Mouse (Mus musculus): Measurements from ENCODE around the gene Adgra1. TPM values are rescaled to one million over a fixed set of nuclear protein-coding genes. Genes with fewer than 3 reads are reported as not detected.

The Adgra1 gene
- polyA plus RNA-seq, 1 experiment from 2014 or later = not detected

GRCm38 (mm10) chr7:139905261-139905660, 71.3 kb downstream of the Adgra1 start:
- ATAC-seq (replicated peaks; ENCODE audit: insufficient number of reproducible peaks, low FRiP score, low TSS enrichment) = no peak

GRCm38 (mm10) chr7:139905661-139906060, 71.7 kb downstream of the Adgra1 start:
- 5% methylated on average over 6 of the region's 6 CpGs for WGBS (ENCODE audit: insufficient replicate concordance)

More at GRCm38 (mm10) chr7:139905261-139905660, 71.3 kb downstream of the Adgra1 start:
- H3K9me3 ChIP-seq (replicated peaks; ENCODE audit: control insufficient read depth, low read length) = no peaks in the 10 kb centered on the region
- peaks cover 9% of the 10 kb centered on the region; the same call in 1 of the 2 replicates for H3K27me3 ChIP-seq (ENCODE audit: control insufficient read depth, insufficient read depth, low read length)
- no peaks in the 10 kb centered on the region for H3K36me3 ChIP-seq (ENCODE audit: control insufficient read depth, insufficient read depth, low read length)
- H3K9ac ChIP-seq (ENCODE audit: low read depth, low read length) = no peak overlapping the region
- H3K4me3 ChIP-seq (ENCODE audit: low read depth, low read length) = no peak overlapping the region
- H3K4me1 ChIP-seq (ENCODE audit: control insufficient read depth, insufficient read depth, low read length) = peaks cover 14% of the 10 kb centered on the region
- no peak overlapping the region for H3K27ac ChIP-seq (ENCODE audit: low read depth, low read length)
- peak overlapping the region; percentile 42 for H3K4me2 ChIP-seq
- WGBS (ENCODE audit: insufficient replicate concordance) = 25% methylated on average over 6 of the region's 6 CpGs

GRCm38 (mm10) chr7:139908176-139908575, 74.2 kb downstream of the Adgra1 start:
- Histone ChIP-seq H3K36me3 (ENCODE audit: control insufficient read depth, insufficient read depth, low read length) (no peaks in the 10 kb centered on the region), H3K9me3 (replicated peaks; ENCODE audit: control insufficient read depth, low read length) (no peaks in the 10 kb centered on the region), H3K27me3 (ENCODE audit: control insufficient read depth, insufficient read depth, low read length) (peaks cover 24% of the 10 kb centered on the region), H3K9ac (ENCODE audit: low read depth, low read length) (no peak overlapping the region), H3K4me2 (no peak overlapping the region), H3K4me3 (ENCODE audit: low read depth, low read length) (no peak overlapping the region), H3K4me1 (ENCODE audit: control insufficient read depth, insufficient read depth, low read length) (peaks cover 14% of the 10 kb centered on the region), H3K27ac (ENCODE audit: low read depth, low read length) (no peak overlapping the region)
- 66% methylated on average over 5 of the region's 5 CpGs for WGBS (ENCODE audit: insufficient replicate concordance)
- no peak for ATAC-seq (replicated peaks; ENCODE audit: insufficient number of reproducible peaks, low FRiP score, low TSS enrichment)

More at GRCm38 (mm10) chr7:139905661-139906060, 71.7 kb downstream of the Adgra1 start:
- peaks cover 9% of the 10 kb centered on the region; the same call in 1 of the 2 replicates for H3K27me3 ChIP-seq (ENCODE audit: control insufficient read depth, insufficient read depth, low read length)
- no peaks in the 10 kb centered on the region for H3K36me3 ChIP-seq (ENCODE audit: control insufficient read depth, insufficient read depth, low read length)
- H3K27ac ChIP-seq (ENCODE audit: low read depth, low read length) = no peak overlapping the region
- H3K9ac ChIP-seq (ENCODE audit: low read depth, low read length) = no peak overlapping the region
- peaks cover 14% of the 10 kb centered on the region for H3K4me1 ChIP-seq (ENCODE audit: control insufficient read depth, insufficient read depth, low read length)
- H3K4me3 ChIP-seq (ENCODE audit: low read depth, low read length) = no peak overlapping the region
- no peak for ATAC-seq (replicated peaks; ENCODE audit: insufficient number of reproducible peaks, low FRiP score, low TSS enrichment)
- no peaks in the 10 kb centered on the region for H3K9me3 ChIP-seq (replicated peaks; ENCODE audit: control insufficient read depth, low read length)
- peak overlapping the region; percentile 42 for H3K4me2 ChIP-seq

GRCm38 (mm10) chr7:139909469-139909868, 75.5 kb downstream of the Adgra1 start:
- peaks cover 14% of the 10 kb centered on the region for H3K4me1 ChIP-seq (ENCODE audit: control insufficient read depth, insufficient read depth, low read length)
- H3K36me3 ChIP-seq (ENCODE audit: control insufficient read depth, insufficient read depth, low read length) = no peaks in the 10 kb centered on the region
- H3K9me3 ChIP-seq (replicated peaks; ENCODE audit: control insufficient read depth, low read length) = no peaks in the 10 kb centered on the region
- ATAC-seq (replicated peaks; ENCODE audit: insufficient number of reproducible peaks, low FRiP score, low TSS enrichment) = no peak
- H3K27me3 ChIP-seq (ENCODE audit: control insufficient read depth, insufficient read depth, low read length) = peaks cover 37% of the 10 kb centered on the region
- H3K4me2 ChIP-seq = no peak overlapping the region
- WGBS (ENCODE audit: insufficient replicate concordance) = 40% methylated on average over 6 of the region's 6 CpGs
- no peak overlapping the region for H3K4me3 ChIP-seq (ENCODE audit: low read depth, low read length)
- H3K27ac ChIP-seq (ENCODE audit: low read depth, low read length) = no peak overlapping the region
- no peak overlapping the region for H3K9ac ChIP-seq (ENCODE audit: low read depth, low read length)

- 50% methylated on average over 11 of the region's 11 CpGs for WGBS (ENCODE audit: insufficient replicate concordance)
- no peak overlapping the region; the same call in 1 of the 2 replicates for H3K9ac ChIP-seq (ENCODE audit: low read depth, low read length)
Observed at GRCm38 (mm10) chr7:139910204-139910835, 76.3 kb downstream of the Adgra1 start.

DNA sequence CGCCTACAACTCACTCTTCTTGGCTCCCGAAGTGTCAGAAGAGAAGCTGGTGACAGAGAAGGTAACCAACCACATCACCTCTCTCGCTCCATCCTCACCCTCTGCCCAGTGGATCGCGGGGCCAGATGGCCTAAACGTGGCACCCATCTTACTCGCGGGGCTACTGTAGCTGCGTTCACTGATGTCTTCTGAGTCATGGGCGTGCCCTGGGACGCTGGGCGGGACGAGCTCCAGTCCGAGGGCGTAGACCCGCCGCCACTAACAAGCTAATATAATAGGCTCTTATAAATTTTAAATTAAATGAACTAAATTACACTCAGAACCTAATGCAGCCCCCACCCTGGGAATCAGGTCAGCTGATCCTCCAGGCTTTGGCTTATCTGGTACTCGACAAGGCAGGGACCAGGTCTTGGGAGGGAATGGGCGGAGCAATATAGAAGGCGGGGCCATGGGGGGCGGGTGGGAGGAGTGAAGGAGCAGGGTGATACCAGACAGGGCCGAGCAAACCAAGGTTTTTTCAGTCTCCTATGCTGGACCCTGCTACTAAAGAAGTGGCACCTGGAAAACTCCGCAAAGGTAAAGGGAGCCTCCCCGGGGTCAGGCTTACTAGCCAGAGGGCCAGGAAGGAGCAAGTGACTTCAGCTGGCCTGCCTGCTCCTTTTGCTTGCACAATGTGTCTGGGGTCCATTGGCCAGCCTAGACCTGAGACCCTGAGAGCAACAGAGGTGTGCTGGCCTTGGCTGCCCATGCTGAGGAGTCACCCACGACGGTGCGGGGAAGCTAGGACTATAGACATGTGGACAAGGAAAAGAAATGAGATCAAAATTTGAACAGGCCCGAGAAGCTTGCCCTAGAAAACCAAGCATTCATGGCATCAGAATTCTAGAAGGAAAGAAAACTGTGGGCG, 80.4 kb downstream of the Adgra1 start:
- H3K4me2 ChIP-seq = peak overlapping the region; percentile 63
- ATAC-seq (replicated peaks; ENCODE audit: insufficient number of reproducible peaks, low FRiP score, low TSS enrichment) = peak; percentile 60; the same call in 1 of the 2 replicates
- H3K4me3 ChIP-seq (ENCODE audit: low read depth, low read length) = peak overlapping the region; percentile 30
- no peaks in the 10 kb centered on the region for H3K36me3 ChIP-seq (ENCODE audit: control insufficient read depth, insufficient read depth, low read length)
- WGBS (ENCODE audit: insufficient replicate concordance) = 11% methylated on average over 29 of the region's 29 CpGs
- no peak overlapping the region for H3K9ac ChIP-seq (ENCODE audit: low read depth, low read length)
- peaks cover 8% of the 10 kb centered on the region for H3K4me1 ChIP-seq (ENCODE audit: control insufficient read depth, insufficient read depth, low read length)
- H3K9me3 ChIP-seq (replicated peaks; ENCODE audit: control insufficient read depth, low read length) = no peaks in the 10 kb centered on the region
- H3K27ac ChIP-seq (ENCODE audit: low read depth, low read length) = no peak overlapping the region
- peaks cover 50% of the 10 kb centered on the region for H3K27me3 ChIP-seq (ENCODE audit: control insufficient read depth, insufficient read depth, low read length)

More at GRCm38 (mm10) chr7:139910204-139910835, 76.3 kb downstream of the Adgra1 start:
- H3K4me3 ChIP-seq (ENCODE audit: low read depth, low read length) = no peak overlapping the region
- H3K9me3 ChIP-seq (replicated peaks; ENCODE audit: control insufficient read depth, low read length) = no peaks in the 10 kb centered on the region
- no peak for ATAC-seq (replicated peaks; ENCODE audit: insufficient number of reproducible peaks, low FRiP score, low TSS enrichment)
- H3K27ac ChIP-seq (ENCODE audit: low read depth, low read length) = no peak overlapping the region
- no peaks in the 10 kb centered on the region for H3K36me3 ChIP-seq (ENCODE audit: control insufficient read depth, insufficient read depth, low read length)
- peaks cover 39% of the 10 kb centered on the region for H3K27me3 ChIP-seq (ENCODE audit: control insufficient read depth, insufficient read depth, low read length)
- H3K4me1 ChIP-seq (ENCODE audit: control insufficient read depth, insufficient read depth, low read length) = peaks cover 14% of the 10 kb centered on the region
- no peak overlapping the region for H3K4me2 ChIP-seq

GRCm38 (mm10) chr7:139915646-139916257, 81.8 kb downstream of the Adgra1 start:
- no peak overlapping the region for H3K27ac ChIP-seq (ENCODE audit: low read depth, low read length)
- H3K4me1 ChIP-seq (ENCODE audit: control insufficient read depth, insufficient read depth, low read length) = no peaks in the 10 kb centered on the region; the same call in 1 of the 2 replicates
- peaks cover 61% of the 10 kb centered on the region for H3K27me3 ChIP-seq (ENCODE audit: control insufficient read depth, insufficient read depth, low read length)
- WGBS (ENCODE audit: insufficient replicate concordance) = 5% methylated on average over 14 of the region's 14 CpGs
- no peak for ATAC-seq (replicated peaks; ENCODE audit: insufficient number of reproducible peaks, low FRiP score, low TSS enrichment)
- H3K4me2 ChIP-seq = peak overlapping the region; percentile 29
- no peak overlapping the region for H3K4me3 ChIP-seq (ENCODE audit: low read depth, low read length)
- H3K9ac ChIP-seq (ENCODE audit: low read depth, low read length) = no peak overlapping the region
- H3K36me3 ChIP-seq (ENCODE audit: control insufficient read depth, insufficient read depth, low read length) = no peaks in the 10 kb centered on the region
- no peaks in the 10 kb centered on the region for H3K9me3 ChIP-seq (replicated peaks; ENCODE audit: control insufficient read depth, low read length)

GRCm38 (mm10) chr7:139916345-139916744, 82.4 kb downstream of the Adgra1 start:
- 5% methylated on average over 1 of the region's 1 CpGs for WGBS (ENCODE audit: insufficient replicate concordance)
- ATAC-seq (replicated peaks; ENCODE audit: insufficient number of reproducible peaks, low FRiP score, low TSS enrichment) = no peak
- Histone ChIP-seq H3K4me3 (ENCODE audit: low read depth, low read length) (no peak overlapping the region), H3K4me1 (ENCODE audit: control insufficient read depth, insufficient read depth, low read length) (no peaks in the 10 kb centered on the region; the same call in 1 of the 2 replicates), H3K4me2 (no peak overlapping the region), H3K27me3 (ENCODE audit: control insufficient read depth, insufficient read depth, low read length) (peaks cover 63% of the 10 kb centered on the region), H3K9ac (ENCODE audit: low read depth, low read length) (no peak overlapping the region), H3K27ac (ENCODE audit: low read depth, low read length) (no peak overlapping the region), H3K9me3 (replicated peaks; ENCODE audit: control insufficient read depth, low read length) (no peaks in the 10 kb centered on the region), H3K36me3 (ENCODE audit: control insufficient read depth, insufficient read depth, low read length) (no peaks in the 10 kb centered on the region)

Data from heart, embryonic 11.5 days (tissue).